Mouse (Mus musculus): ENCODE data around the gene Gdap1l1.
"Not testable (repeated sequence)": the region's sequence is repeated elsewhere in the genome, so short reads cannot be mapped to it uniquely, and the experiment has no call there.

Gene Gdap1l1

DNA sequence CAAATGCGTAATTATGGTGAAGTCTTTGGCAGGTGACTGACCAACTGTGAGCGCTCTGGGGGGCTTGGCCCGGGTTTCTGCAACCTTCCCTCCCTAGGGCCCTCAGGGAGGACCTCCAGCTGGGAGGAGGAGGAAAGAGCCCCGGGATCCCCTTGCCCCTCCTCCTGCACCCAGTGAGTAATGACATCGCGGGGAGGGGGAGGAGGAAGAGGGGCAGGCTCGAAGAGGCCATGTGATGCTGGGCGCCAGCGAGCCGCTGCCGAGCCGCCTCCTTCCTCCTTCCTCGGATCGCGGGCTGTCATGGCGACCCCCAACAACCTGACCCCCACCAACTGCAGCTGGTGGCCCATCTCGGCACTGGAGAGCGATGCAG lies at the start of gene Gdap1l1:
TSS of gene Gdap1l1 (plus strand) at position 231 of the 373 bp plus-strand sequence.
- DNase-seq (ENCODE audit: low spot score) = no peak

DNA sequence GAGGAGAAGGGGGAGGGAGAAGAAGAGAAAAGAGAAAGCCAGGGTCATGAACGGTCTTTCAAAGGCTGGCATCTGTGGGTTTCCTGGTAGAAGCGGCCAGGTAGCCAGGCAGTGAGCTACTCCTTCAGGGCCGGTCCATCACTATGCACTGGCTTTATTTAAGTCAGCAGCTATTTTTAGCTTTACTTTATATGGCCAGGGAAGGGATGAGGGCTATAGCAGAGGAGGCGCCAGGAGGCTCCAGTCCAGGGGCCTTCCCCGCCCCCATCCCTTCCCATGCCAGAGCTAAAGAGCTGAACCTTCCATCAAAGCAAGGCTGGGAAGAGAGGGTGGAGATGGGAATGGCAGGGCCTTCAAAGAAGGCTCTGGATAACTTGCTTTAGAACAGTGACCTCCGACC lies 45.8 kb upstream of the Gdap1l1 start:
- no peak for DNase-seq (ENCODE audit: low spot score)

DNA sequence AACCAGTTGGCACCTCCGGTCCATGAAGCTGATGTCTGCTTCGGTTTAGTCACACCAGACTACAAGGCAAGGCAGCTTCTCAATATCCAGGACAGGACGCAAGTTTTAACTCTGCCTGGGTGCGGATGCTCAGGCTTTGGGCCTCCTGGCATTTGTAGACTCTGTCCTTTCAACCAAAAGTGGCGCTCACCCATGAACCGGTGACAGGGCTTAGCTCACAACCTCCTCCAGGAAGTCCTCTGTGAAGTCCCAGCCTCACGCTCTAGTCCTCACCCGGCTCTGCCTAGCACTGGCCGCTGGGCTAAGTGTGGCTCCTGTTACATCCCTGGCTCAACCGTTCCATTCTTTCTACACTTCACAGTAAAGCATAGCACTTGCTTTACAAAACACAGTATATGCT lies 45.0 kb upstream of the Gdap1l1 start:
- no peak for DNase-seq (ENCODE audit: low spot score)

- DNase-seq (ENCODE audit: low spot score) = no peak
Measured at GRCm38 (mm10) chr2:163393976-163394375, 44.3 kb upstream of the Gdap1l1 start.

GRCm38 (mm10) chr2:163394977-163395376 lies 43.3 kb upstream of the Gdap1l1 start:
- no peak for DNase-seq (ENCODE audit: low spot score)

- DNase-seq (ENCODE audit: low spot score) = no peak
Measured at GRCm38 (mm10) chr2:163397071-163397470, 41.2 kb upstream of the Gdap1l1 start.

- peak; percentile 22 for DNase-seq (ENCODE audit: low spot score)
Measured at GRCm38 (mm10) chr2:163397905-163398304, 40.4 kb upstream of the Gdap1l1 start, which contains the start of gene Jph2. TSS of gene Jph2 (minus strand) at chr2:163397993.

DNA sequence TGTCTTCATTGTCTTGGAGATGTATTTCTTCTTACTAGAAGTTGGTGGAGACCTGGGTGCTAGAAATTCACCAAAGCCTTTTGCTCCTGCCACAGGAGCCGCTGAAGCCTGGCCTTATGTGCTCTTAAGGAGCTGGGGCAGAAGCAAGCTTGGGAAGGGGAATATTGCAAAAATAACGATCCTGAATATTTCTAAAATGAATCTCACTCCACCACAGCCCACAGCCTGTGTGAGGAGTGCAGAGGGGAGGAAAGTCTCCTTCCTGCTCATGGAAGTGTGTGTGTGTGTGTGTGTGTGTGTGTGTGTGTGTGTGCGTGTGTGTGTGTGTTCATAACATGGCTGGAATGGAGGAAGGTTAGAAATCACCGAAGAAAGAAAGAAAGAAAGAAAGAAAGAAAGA lies 39.5 kb upstream of the Gdap1l1 start:
- DNase-seq (ENCODE audit: low spot score) = no peak

GRCm38 (mm10) chr2:163399222-163399621 lies 39.1 kb upstream of the Gdap1l1 start:
- peak; percentile 28 for DNase-seq (ENCODE audit: low spot score)

- DNase-seq (ENCODE audit: low spot score) = peak; percentile 60
Measured at GRCm38 (mm10) chr2:163401221-163401620, 37.1 kb upstream of the Gdap1l1 start.

- peak; percentile 52 for DNase-seq (ENCODE audit: low spot score)
Measured at GRCm38 (mm10) chr2:163404037-163404815, 34.0 kb upstream of the Gdap1l1 start.

DNA sequence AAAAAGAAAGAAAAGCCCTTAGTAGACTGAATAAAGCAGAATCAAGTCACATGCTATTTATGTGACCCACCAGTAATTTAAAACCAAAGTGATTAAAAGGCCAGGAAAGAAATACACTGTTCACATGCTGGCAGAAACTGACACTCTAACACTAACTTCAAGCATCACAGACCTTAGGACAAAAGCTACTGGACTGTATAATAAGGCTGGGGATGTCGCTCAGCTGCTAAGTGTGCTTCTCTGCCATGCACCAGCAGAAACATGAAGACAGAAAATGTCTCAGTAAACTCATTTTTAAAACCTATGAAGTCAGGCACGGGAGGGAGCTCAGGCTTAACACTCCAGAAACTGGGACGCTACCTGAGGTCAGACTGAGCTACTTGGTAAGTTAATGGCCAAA lies 28.1 kb upstream of the Gdap1l1 start:
- no peak for DNase-seq (ENCODE audit: low spot score)

- not testable (repeated sequence) for DNase-seq (ENCODE audit: low spot score)
Measured at GRCm38 (mm10) chr2:163411344-163411743, 26.9 kb upstream of the Gdap1l1 start.

DNA sequence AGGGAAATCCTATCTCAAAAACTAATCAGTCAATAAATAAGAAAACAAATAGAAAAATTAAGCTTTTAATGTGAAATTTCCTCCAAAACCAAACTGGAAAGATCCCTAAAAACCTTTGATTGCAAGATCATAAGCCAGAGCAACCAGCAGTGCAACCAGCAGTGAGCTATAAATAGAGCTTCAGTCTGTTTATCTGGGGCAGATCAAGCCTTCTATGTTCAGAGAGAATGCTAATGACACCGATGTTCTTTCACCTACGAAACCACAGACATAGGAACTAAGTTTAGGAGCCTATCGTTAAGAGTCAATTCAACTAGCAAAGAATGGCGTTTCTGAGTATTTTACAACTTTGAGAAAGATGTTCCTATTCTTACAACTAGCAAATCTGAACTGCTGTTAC lies 26.4 kb upstream of the Gdap1l1 start:
- DNase-seq (ENCODE audit: low spot score) = no peak

DNA sequence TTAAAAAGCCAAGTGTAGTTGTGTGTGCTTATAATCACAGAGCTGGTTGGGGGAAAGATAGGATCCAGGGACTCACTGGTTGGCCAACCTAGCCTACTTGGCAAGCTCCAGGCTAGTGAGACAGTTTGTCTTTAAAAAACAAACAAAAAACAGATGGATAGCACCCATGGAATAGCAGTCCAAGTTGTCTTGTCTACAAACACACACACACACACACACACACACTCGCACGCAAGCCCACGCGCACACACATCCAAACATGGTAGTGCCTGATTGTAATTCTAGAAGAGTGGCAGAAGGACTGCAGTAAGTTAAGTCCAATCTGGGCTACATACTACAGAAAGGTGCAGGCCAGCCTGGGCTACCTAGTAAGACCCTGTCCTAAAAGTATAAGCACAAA lies 25.9 kb upstream of the Gdap1l1 start:
- no peak for DNase-seq (ENCODE audit: low spot score)

DNA sequence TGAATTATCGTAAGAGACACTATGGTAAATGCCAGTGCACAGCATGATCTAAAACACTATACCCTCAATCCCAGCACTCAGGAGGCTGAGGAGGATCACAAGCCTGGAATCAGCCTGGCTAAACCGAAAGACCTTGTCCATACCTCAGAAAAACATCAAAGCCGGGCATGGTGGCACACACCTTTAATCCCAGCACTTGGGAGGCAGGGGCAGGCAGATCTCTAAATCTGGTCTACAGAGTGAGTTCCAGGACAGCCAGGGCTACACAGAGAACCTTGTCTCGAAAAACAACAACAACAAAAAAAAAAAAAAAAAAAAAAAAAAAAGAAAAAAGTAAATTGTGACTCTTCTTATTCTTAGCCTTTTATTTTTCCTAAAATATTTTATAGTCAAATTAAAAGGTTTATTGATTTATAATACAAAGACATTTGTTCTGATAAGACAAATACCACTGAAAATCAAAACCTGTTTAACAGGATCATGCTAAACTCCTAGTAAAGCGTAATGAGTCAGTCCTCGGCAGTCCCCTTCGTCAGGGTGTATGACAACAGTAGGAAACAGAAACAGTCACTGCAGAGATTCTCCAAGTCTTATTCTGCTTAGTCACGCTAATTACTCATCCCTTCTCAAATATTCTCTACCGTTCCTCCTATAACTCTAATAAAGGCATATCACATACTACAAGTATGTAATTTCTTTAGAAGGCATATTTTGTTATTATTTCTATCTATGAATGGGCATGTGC lies 25.3 kb upstream of the Gdap1l1 start:
- DNase-seq (ENCODE audit: low spot score) = no peak

DNA sequence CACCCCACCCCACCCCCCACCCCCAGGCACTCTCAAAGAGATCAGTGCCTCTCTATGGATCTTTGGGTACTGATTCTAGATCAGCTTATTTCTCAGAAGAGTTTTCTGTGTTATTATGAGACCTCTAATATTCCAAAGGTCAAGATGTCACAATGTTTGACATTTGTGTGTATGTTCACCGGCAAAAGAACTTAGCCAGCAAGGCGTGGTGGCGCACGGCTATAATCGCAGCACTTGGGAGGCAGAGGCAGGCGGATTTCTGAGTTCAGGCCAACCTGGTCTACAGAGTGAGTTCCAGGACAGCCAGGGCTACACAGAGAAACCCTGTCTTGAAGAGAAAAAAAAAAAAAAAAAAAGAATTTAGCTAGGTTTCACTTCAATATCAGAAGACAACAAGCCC lies 21.2 kb upstream of the Gdap1l1 start:
- DNase-seq (ENCODE audit: low spot score) = no peak

DNA sequence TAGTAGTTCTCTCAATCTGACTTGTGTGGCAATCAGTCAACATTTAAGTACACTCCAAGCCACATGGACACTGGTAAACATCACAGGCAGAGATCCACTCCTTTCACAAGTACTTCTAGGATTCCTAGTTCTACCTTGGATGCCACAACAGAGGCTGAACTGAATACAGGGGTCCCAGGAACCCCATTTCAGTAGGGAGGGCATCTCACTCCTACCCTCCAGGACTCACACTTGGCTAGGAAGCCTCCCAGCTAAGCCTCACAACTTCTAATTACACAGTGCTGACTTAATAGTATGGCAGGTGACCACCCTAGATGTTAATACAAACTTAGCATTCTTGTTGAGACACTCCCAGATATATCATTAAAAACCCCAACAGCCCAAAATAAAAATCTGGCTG lies 20.4 kb upstream of the Gdap1l1 start:
- DNase-seq (ENCODE audit: low spot score) = no peak

DNA sequence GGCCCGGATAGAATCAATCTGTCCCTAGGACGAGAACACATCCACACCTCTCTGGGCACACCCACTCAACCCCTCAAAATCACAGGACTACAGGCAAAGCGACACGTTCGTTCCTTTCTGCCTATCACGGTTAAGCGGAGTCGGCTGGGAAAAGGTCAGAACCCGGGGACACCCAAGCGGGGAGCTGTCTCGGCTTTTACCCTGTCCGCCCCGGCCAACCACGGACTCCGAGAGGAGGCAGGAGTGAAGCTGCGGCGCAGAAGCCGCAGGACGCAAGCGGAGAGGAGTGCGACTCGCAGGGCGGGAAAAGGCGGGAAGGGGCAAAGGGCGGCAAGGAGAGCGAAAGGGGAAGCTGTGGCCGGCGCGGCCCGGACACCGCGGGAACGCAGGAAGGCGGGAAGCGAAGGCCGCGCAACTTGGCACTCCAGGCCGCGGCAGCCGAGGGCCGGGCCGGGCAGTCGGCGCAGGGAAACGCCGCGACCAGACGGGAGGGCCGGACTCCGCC lies 19.4 kb upstream of the Gdap1l1 start:
- DNase-seq (ENCODE audit: low spot score) = no peak

DNA sequence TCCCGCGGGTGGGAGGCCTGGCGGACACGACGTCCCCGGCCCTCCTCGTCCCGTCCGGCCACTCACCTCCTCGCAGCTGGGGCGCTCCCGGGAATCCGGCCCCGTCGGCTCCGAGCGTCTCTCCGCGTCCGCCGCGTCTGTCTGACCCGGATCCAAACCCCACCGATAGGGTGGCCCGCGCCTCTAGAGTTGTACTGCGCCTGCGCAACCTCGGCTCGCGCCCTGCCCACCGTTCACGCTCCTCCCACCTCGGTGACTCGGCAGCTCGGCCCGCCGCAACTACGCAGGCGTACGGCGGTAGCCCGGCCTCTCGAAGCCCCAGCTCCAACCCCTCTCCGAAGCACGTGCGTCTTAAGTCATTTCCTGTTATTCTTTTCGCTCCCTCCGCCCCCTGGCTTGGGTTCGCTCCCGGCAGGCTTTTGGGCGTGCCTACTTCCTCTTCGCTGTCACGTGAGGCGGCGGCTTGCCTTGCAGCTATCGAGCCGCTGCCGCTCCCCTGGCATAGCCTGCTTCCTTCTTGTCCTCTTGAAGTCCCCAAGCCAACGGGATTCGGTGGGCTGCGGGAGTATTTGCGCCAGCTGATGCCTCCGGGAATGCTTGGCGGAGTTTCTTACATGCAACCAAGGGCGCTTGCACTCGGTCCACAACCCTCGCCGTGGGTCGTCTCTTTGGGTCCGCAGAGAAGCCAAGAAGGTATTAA lies 18.8 kb upstream of the Gdap1l1 start:
- DNase-seq (ENCODE audit: low spot score) = peak; percentile 100

DNA sequence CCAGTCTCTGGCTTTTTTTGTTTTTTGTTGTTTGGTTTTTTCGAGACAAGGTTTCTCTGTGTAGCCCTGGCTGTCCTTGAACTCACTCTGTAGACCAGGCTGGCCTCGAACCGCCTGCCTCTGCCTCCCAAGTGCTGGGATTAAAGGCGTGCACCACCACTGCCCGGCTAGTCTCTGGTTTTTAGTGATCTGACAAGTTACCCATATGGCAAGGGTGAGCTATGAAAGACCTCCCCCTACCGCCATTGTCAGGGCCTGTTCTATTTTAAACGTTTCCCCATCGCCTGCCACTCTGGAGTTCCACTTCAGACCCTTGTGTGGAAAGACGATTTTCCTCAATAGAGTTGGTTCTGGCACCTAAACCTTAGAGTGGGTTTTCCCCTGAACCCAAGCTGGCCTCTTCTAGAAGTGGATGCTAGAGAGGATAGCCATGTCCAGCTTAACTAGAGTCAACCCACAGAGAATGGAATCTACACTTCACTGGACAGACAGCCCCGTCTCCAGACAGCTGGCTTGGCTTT lies 17.9 kb upstream of the Gdap1l1 start:
- DNase-seq (ENCODE audit: low spot score) = no peak

- DNase-seq (ENCODE audit: low spot score) = no peak
Measured at GRCm38 (mm10) chr2:163422895-163423660, 15.2 kb upstream of the Gdap1l1 start.
